9 mouse cellular contexts compared by ENCODE assay signal in the genomic region with DNA sequence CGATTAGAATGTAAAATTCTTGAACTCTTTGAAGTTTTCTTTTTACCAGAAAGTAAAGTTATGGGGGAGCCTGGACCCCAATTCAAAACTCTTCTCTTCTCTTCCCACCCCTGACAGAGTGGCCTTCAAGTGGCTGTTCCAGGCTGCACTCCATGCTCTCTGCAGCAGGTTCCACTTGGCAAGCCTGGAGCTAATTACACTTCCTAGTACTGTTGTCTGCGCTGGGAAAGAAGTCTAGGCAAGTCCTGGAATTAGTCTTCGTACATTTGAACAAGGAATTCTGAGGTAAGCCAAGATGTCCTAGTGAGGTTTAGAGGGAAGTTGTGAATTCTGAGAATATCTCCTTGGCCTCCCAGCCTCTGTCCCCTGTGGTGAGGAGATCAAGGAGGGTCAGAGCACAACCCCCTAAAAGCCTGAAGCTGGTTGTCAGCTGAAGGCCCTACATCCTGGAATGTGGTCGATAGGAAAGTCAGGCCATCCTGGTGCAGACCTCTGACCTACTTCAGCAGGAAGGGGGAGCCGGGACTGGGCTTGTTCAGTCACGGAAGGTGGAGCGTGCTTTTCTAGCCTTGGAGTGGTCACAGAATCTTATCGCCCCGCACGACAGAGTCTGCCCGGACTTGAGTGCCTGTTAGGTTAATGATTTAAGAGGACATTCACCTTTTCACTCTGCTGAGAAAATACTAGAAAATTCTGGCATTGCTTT. TPM values are rescaled to one million over a fixed set of nuclear protein-coding genes. Genes with fewer than 3 reads are reported as not detected.
DNase-seq lines count a peak whose midpoint lies in the region; ATAC-seq and TF ChIP-seq lines count a peak whose summit lies in the region.
"Had no signal": no experiment of that assay in that cellular context is flagged by ENCODE, and none has a peak within 500 bp of the region (broad histone marks: within the 10 kb centered on the region; RNA-seq: fewer than 3 reads in every experiment).

No protein-coding gene starts in this region.

- TF ChIP-seq CTCF in stomach, postnatal 0 days (IDR thresholded peaks at IDR 0.05; ENCODE audit: low read depth), result no peak
- TF ChIP-seq CTCF in thymus, adult 2 months (IDR thresholded peaks at IDR 0.05; ENCODE audit: borderline replicate concordance, control insufficient read depth, extremely low read depth, insufficient read depth, low read length, poor library complexity), result no peak

- no peak for TF ChIP-seq POLR2A in thymus, adult 2 months (IDR thresholded peaks at IDR 0.05; ENCODE audit: control insufficient read depth, extremely low read depth, insufficient read depth, low read length, poor library complexity)

- no peak overlapping the region for H3K4me2 ChIP-seq in limb, embryonic 12.5 days
- no peak overlapping the region for H3K4me2 ChIP-seq in stomach, postnatal 0 days (replicated peaks; ENCODE audit: low read depth)
- H3K4me2 ChIP-seq: embryonic facial prominence, embryonic 13.5 days had no signal

- H3K4me3 ChIP-seq in limb, embryonic 12.5 days (replicated peaks), result no peak overlapping the region
- H3K4me3 ChIP-seq in stomach, postnatal 0 days (ENCODE audit: low read depth, low read length), result no peak overlapping the region
- no peak overlapping the region for H3K4me3 ChIP-seq in thymus, adult 2 months (ENCODE audit: control insufficient read depth, insufficient read depth, low read length)
- H3K4me3 ChIP-seq: embryonic facial prominence, embryonic 13.5 days had no signal

- peaks cover 20% of the 10 kb centered on the region for H3K4me1 ChIP-seq in limb, embryonic 12.5 days (replicated peaks)
- peaks cover 5% of the 10 kb centered on the region; the same call in 1 of the 2 replicates for H3K4me1 ChIP-seq in stomach, postnatal 0 days (replicated peaks; ENCODE audit: control insufficient read depth, insufficient read depth)
- peaks cover 15% of the 10 kb centered on the region for H3K4me1 ChIP-seq in thymus, adult 2 months (replicated peaks; ENCODE audit: control insufficient read depth, insufficient read depth, low read length)

- 27% methylated on average over 11 of the region's 11 CpGs for WGBS in limb, embryonic 12.5 days
- WGBS in stomach, postnatal 0 days, result 33% methylated on average over 11 of the region's 11 CpGs
- 91% methylated on average over 11 of the region's 11 CpGs for WGBS in thymus, adult 2 months

- no peaks in the 10 kb centered on the region for H3K36me3 ChIP-seq in limb, embryonic 12.5 days
- no peaks in the 10 kb centered on the region for H3K36me3 ChIP-seq in stomach, postnatal 0 days (ENCODE audit: control insufficient read depth, insufficient read depth, low read length)
- H3K36me3 ChIP-seq in thymus, adult 2 months (ENCODE audit: control insufficient read depth, insufficient read depth, low read length), result no peaks in the 10 kb centered on the region
- H3K36me3 ChIP-seq: embryonic facial prominence, embryonic 13.5 days had no signal

- ATAC-seq in limb, embryonic 12.5 days (ENCODE audit: insufficient number of reproducible peaks, insufficient read depth, low FRiP score, low TSS enrichment, low read depth), result no peak
- peak; percentile 90 for ATAC-seq in stomach, postnatal 0 days (ENCODE audit: low FRiP score, low TSS enrichment)
- ATAC-seq in monocyte, adult 5-6 weeks (replicated peaks; ENCODE audit: insufficient number of reproducible peaks, low FRiP score, low TSS enrichment, poor library complexity, severe bottlenecking), result no peak

- no peaks in the 10 kb centered on the region; the same call in 1 of the 2 replicates for H3K27me3 ChIP-seq in limb, embryonic 12.5 days
- H3K27me3 ChIP-seq in stomach, postnatal 0 days (ENCODE audit: control insufficient read depth, insufficient read depth, low read length), result no peaks in the 10 kb centered on the region
- no peaks in the 10 kb centered on the region for H3K27me3 ChIP-seq in thymus, adult 2 months (ENCODE audit: control insufficient read depth, insufficient read depth, low read length)
- H3K27me3 ChIP-seq: embryonic facial prominence, embryonic 13.5 days had no signal

- H3K9me3 ChIP-seq in limb, embryonic 12.5 days, result no peaks in the 10 kb centered on the region
- H3K9me3 ChIP-seq in stomach, postnatal 0 days (ENCODE audit: control insufficient read depth, low read length), result no peaks in the 10 kb centered on the region
- H3K9me3 ChIP-seq: embryonic facial prominence, embryonic 13.5 days had no signal

- DNase-seq in retina, postnatal 1 day, result peak; percentile 17
- DNase-seq in retina, embryonic 14.5 days (ENCODE audit: low spot score), result no peak
- DNase-seq in heart, postnatal 14 days, result peak; percentile 28 to 47
- DNase-seq in stomach, postnatal 0 days (ENCODE audit: low spot score), result peak; percentile 89
- no peak for DNase-seq in thymus, adult 2 months
- DNase-seq in cerebellum, adult 8-10 months, result no peak

- TF ChIP-seq EP300 in stomach, postnatal 0 days (optimal IDR thresholded peaks at IDR 0.05), result no peak

- no peak overlapping the region for H3K9ac ChIP-seq in limb, embryonic 12.5 days (replicated peaks)
- no peak overlapping the region for H3K9ac ChIP-seq in stomach, postnatal 0 days (ENCODE audit: low read length)
- H3K9ac ChIP-seq: embryonic facial prominence, embryonic 13.5 days had no signal

- intact Hi-C loops in heart, postnatal 14 days (cut with DNase I), result loop anchor here (5.0 to 10.0 kb wide), 2 partner anchors 35 to 1068 kb away; a partner anchor contains a TSS

- H3K27ac ChIP-seq in limb, embryonic 12.5 days, result peak overlapping the region; percentile 23; the same call in 1 of the 2 replicates
- H3K27ac ChIP-seq in stomach, postnatal 0 days (replicated peaks), result peak overlapping the region; percentile 93
- no peak overlapping the region for H3K27ac ChIP-seq in thymus, adult 2 months (ENCODE audit: control insufficient read depth, insufficient read depth, low read length)
- H3K27ac ChIP-seq: embryonic facial prominence, embryonic 13.5 days had no signal

RNA-seq across cellular contexts. Expression of a gene that starts 59.6 kb away (rescaled TPM):
- 10 to 100 TPM; 38.6 to 39.2 TPM for total RNA-seq in heart, postnatal 14 days (2021)
- polyA plus RNA-seq in limb, embryonic 12.5 days (2016; fragmentation: Nextera tagmentation; extraction: Ambion mirVana), result 45.1 and 47.8 TPM in 2 replicates
- polyA plus RNA-seq in stomach, postnatal 0 days (2015; fragmentation: Nextera tagmentation; extraction: Ambion mirVana), result 11.8 and 12.4 TPM in 2 replicates
- 60.0 to 94.2 TPM (median 75.4 TPM) in 3 replicates for total RNA-seq in monocyte, adult 5-6 weeks (2017)
- 9.8 and 10.2 TPM in 2 replicates for polyA plus RNA-seq in thymus, adult 2 months (2012; rRNA removed)

Comparison
In these comparisons a context has a peak if more than half of its experiments do, and no peak if none do; other contexts are left out.
1. DNase-seq: peak in retina, postnatal 1 day (single experiment), heart, postnatal 14 days (2 of 2) and stomach, postnatal 0 days (single experiment); none in retina, embryonic 14.5 days (single experiment), thymus, adult 2 months (single experiment) and cerebellum, adult 8-10 months (single experiment).